Mouse (Mus musculus) mouse trophoblast stem cell (cell line): Measurements from ENCODE around the gene Bricd5.

Source experiments
- in situ Hi-C, 2 experiments: fragments of 300-500 bp; cut with MseI, MboI; formaldehyde crosslinking; loops; 2 replicates in 1 of 2; 3 replicates in 1 of 2; pipeline ENCODE4 v1.15.1; 2025

The Bricd5 gene

GRCm38 (mm10) chr17:24462932-24463331 is 10.8 kb upstream of the Bricd5 start:
- in situ Hi-C loops, result no loop called here

GRCm38 (mm10) chr17:24463374-24464133 is 10.1 kb upstream of the Bricd5 start:
- in situ Hi-C loops, result no loop called here

- in situ Hi-C loops, result no loop called here
Observed at GRCm38 (mm10) chr17:24468636-24469246, 4.9 kb upstream of the Bricd5 start.

GRCm38 (mm10) chr17:24469336-24469909 is 4.3 kb upstream of the Bricd5 start:
- in situ Hi-C loops, result no loop called here

DNA sequence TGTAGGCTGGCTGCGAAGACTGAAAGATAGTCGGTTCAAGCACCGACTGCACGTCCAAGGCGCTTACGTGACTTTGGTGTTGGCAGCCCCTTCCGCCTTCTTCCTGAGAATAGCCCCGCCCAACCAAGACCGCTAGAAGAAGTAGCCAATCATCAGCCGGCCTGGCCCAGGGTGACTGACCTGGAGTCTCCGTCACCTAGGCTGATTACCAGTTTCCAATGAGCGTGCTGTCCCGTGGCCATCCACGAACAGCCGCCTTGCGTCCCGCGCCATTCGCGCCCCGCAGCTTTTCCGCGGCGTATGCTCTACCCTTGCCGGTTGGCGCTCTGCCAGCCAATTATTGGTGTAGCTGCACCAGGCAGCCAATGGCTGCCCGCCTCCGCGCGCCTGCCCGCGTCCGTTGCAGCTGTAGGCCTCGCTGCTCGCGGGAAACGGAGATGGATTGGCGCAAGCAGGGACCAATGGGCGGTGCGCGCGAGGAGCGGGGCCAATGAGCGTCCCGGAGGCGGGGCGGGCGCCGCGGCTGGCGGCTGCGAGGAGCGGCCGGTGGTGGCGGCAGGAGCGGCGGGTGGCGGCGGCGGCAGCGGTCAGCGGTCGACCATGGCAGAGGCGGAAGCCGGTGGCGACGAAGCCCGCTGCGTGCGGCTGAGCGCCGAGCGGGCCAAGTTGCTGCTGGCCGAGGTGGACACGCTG is 3.6 kb upstream of the Bricd5 start, which contains the start of the genes E4f1 and Pgp:
E4f1 (minus strand) TSS at position 404 of the 693 bp plus-strand sequence.
Pgp (plus strand) TSS at position 483 of the 693 bp plus-strand sequence.
- in situ Hi-C loops, result no loop called here

GRCm38 (mm10) chr17:24470701-24471527 is 2.8 kb upstream of the Bricd5 start:
- in situ Hi-C loops, result no loop called here

GRCm38 (mm10) chr17:24472512-24472911 is 1.2 kb upstream of the Bricd5 start:
- in situ Hi-C loops, result no loop called here

GRCm38 (mm10) chr17:24474557-24474956 is 873 bp downstream of the Bricd5 start:
- in situ Hi-C loops, result no loop called here

GRCm38 (mm10) chr17:24475586-24475985 is 1.9 kb downstream of the Bricd5 start:
- in situ Hi-C loops, result no loop called here

DNA sequence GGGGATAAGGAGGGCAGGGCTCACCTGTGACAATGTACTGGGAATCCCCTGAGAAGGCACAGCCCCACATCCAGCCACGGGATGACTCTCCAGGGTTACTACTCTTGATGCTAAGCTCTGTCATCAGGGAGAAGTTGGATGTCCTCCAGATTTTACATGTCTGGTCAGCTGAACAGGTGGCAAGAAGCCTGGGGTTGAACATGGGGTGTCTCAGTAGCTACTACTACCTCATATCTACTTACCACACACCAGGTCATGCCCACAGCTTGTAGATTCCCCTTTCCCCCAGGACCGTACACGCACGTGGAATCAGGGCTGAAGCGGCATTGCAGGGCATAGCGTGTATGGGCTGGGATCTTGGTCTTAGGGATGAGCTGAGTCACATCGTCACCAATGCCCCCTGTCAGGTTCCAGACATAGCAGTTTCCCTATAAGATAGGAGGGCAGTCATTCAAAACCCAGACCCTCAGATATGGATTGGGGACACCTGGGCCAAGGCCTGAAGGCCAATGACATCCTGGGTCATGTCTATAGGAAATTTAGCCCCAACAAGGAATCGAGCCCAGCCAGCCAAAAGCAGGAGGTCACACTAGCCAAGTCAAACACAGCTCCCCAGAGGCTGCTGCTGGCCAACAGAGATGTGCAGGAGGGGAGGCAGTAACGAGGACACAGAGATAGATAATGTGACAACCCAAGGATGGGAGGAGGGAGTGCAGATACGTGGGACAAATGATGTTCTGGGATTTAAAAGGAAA is 2.5 kb downstream of the Bricd5 start:
- in situ Hi-C loops, result no loop called here

DNA sequence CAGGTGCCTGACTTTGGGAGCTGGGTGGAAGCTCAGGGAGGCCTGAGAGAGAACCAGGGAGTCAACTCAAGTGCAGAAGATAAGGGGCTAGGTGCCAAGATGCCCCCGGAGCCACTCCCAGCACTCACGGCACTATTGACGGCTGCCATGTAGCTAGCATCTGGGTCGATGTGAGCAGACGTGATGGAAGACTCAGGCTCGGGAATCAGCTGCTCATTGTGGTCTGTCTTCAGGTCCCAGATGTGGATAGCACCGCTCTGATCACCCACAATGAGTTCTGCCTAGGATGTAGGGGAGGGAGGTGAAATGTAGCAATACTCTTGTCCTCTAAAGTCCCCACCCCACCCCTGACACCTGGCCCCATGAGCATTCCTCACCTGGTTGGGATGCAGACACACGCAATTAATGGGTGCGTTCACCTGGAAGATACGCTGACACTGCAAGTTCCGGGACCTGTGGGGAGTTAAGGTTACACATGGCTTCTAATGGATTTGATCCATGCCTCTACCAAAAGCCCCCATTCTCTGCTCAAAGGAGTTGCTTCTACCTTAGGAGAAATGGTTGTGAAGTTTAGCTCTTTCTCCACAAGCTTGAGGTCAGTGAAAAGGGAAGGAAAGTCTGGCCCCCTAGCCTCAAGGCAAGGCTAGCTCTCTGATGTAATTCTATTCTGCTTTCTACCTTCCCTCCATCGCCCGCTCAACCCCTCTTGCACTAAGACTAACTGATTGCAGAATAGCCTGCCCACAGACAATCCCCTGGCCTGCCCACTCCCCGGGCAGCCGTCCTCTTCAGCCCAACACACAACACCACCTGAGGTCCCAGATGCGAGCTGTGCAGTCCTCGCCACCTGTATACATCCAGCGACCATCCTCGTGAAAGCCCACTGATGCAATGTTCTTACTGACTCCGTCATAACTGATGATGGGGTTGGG is 3.6 kb downstream of the Bricd5 start:
- in situ Hi-C loops, result no loop called here

GRCm38 (mm10) chr17:24477985-24478600 is 4.4 kb downstream of the Bricd5 start:
- in situ Hi-C loops, result no loop called here

DNA sequence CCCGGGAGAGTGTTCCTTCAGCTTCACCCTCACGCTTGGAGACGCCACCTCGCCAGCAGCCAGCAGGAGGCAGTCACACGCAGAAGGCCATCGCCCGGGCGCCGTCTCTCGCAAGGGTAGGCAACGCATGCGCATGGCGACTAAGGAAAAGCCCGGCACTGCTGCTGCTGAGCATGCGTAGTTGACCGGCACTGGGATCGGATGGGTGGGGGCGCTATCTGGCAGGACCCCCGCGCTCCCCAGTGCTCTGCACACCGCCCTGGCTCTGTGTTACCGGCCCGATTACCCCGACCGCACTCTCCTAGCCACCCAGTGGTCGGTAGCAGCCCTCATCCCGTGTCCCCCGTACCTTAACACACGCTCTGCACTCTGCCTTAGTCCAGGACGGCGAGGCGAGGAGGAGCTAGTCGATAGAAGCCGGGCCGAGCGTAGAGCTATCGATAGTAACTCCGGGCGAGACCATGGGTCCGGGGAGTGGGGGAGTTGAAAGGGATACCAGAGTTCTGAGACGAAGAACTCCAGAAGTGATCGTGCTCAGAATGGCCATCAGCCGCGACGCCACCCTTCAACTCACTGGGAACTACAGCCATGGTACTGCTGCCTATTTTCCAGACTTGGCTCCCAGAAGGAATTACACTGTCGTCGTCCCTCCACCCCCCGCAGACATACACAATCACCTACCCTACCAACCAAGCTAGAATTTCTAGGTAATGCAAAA is 5.1 kb downstream of the Bricd5 start, which contains the start of gene Mlst8:
Mlst8 (minus strand) TSS at position 416 of the 718 bp plus-strand sequence.
- in situ Hi-C loops, result no loop called here

- in situ Hi-C loops, result no loop called here
Observed at GRCm38 (mm10) chr17:24479431-24479830, 5.7 kb downstream of the Bricd5 start.

- in situ Hi-C loops, result no loop called here
Observed at GRCm38 (mm10) chr17:24480201-24480826, 6.6 kb downstream of the Bricd5 start.

GRCm38 (mm10) chr17:24481027-24481815 is 7.5 kb downstream of the Bricd5 start:
- in situ Hi-C loops, result no loop called here

DNA sequence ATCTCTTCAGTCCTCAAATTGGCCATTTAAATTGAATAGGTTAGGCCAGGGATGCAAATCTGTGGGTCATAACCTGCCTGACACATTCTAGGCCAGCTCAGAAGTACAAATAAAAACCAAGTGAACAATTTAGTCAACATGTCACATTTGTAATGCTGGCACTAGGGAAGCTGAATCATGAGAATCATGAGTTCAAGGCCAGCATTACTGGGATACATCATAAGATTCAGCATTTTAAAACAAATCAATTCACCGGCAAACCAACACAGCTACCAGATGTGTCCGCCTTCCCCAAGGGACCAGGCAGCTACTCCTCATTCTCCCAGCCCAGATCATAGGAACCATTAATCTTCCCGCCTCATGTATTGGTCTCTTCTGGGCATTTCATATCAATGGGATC is 9.8 kb downstream of the Bricd5 start:
- in situ Hi-C loops, result no loop called here
